Mouse (Mus musculus): ENCODE data around the gene Fhit.

GRCm38 (mm10) chr14:10366808-10367207, 795.0 kb downstream of the Fhit start:
- TF ChIP-seq POLR2A (IDR thresholded peaks at IDR 0.05; ENCODE audit: borderline replicate concordance, control insufficient read depth, low read depth, low read length) (no peak), CTCF (IDR thresholded peaks at IDR 0.05; ENCODE audit: control insufficient read depth, insufficient read depth, low read length) (no peak)

All from bone marrow, adult 2 months (tissue).